Mouse (Mus musculus) layer of hippocampus, adult 8-10 months (tissue): ENCODE measurements around the gene Zscan26. TPM values are rescaled to one million over a fixed set of nuclear protein-coding genes. Genes with fewer than 3 reads are reported as not detected.
"Not testable (repeated sequence)": the region's sequence is repeated elsewhere in the genome, so short reads cannot be mapped to it uniquely, and the experiment has no call there.

Experiments
- DNase-seq, 2 experiments: peaks; one replicate each; pipeline ENCODE4 v3.0.0; 2022; ENCODE audit warnings: low spot score in 2 of 2
- total RNA-seq, 4 experiments: library from RNA; stranded (reverse); gene quantifications; 2 replicates each; pipeline ENCODE4 v1.2.4; 2022

Zscan26 gene
- total RNA-seq, 4 experiments from 2014 or later = 50.7 to 68.4 (median 61.0) TPM

GRCm38 (mm10) chr13:21427631-21428030, 25.9 kb downstream of the Zscan26 start:
- no peak for DNase-seq

DNA sequence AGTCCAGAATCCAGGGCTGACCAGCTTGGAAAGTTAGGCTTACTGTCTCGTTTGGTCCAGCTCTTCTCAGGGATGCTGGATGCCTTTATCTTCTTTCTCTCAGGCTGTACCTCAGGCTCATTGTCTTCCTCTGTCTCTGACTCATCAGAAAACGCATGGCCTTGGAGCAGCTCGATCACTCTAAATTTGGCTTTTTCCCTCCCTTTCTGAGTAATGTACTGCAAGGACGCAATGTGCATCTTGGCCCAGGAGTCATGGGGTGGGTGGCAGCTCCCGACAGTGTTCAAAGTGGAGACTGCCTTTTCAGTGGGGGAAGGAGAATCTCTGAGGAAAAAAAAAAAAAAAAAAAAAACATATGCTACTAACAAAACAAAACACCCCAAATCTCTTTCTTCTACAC, 30.2 kb downstream of the Zscan26 start:
- DNase-seq = no peak

GRCm38 (mm10) chr13:21418865-21419264, 34.7 kb downstream of the Zscan26 start:
- no peak for DNase-seq

GRCm38 (mm10) chr13:21417298-21418010, 36.1 kb downstream of the Zscan26 start:
- no peak for DNase-seq

- DNase-seq = no peak
Measured at GRCm38 (mm10) chr13:21415750-21416149, 37.8 kb downstream of the Zscan26 start.

DNA sequence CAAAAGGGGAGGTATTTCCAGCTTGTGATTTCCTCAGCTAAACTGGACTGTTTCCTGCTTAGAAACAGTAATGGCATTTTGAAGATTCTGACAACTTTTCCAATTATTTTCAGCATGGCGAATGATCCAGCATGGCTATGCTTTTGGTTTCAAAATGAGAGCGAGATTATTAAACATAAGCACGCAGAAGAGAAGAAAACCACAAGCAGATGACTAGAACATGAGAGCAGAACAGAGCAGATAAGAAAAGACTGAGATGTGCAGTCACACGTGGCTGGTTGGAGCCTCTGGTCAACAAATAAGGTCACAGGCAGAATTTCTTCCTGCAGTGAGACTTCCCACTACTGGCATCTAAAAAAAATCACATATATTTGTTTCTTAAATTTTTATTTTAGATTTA, 38.3 kb downstream of the Zscan26 start:
- no peak for DNase-seq

DNA sequence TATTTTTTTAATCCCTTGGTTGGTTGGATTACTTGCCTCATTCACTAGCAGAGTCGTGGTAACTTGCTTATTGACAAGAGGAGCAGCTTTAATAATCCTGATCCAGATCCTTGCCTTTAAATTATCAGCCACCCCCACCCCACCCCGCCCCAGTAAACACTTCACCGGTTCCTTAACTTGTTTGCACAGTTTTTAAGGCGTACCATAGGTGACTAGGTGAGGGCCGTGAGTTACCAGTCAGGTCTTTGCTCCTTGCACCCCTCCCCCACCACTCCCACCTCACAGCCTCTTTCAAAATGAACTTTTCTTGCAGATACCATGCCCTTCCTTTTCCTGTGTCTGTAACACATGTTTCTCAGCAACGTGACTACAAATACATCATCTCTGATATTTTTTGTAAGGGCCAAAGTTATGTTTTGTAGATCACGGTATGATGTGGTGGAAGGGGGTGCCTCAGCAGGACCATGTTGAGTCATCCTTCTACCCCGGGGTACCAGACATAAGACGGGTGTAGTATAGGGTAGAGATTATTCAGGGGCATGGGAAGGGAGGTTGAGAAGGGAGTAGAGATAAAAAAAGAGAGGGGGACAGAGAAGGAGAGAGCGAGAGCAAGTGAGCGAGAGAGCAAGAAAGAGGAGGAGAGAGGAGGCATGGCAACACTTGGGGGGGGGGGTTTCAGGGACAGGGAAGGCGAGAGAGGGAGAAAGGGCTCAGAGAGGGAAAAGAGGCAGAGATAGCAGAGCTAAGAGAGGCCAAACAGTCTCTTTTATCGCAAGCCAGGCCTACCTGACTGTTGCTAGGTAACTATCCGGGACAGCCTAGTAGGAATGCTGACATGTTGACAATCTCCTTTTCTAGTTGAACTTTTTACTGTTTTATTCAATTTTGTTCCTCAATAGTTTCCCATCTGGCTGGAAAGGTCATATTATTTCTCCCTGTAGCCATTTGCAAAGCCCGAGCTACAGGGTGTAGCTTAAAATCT, 39.0 kb downstream of the Zscan26 start:
- no peak for DNase-seq

GRCm38 (mm10) chr13:21408805-21409459, 44.6 kb downstream of the Zscan26 start:
- no peak for DNase-seq

DNA sequence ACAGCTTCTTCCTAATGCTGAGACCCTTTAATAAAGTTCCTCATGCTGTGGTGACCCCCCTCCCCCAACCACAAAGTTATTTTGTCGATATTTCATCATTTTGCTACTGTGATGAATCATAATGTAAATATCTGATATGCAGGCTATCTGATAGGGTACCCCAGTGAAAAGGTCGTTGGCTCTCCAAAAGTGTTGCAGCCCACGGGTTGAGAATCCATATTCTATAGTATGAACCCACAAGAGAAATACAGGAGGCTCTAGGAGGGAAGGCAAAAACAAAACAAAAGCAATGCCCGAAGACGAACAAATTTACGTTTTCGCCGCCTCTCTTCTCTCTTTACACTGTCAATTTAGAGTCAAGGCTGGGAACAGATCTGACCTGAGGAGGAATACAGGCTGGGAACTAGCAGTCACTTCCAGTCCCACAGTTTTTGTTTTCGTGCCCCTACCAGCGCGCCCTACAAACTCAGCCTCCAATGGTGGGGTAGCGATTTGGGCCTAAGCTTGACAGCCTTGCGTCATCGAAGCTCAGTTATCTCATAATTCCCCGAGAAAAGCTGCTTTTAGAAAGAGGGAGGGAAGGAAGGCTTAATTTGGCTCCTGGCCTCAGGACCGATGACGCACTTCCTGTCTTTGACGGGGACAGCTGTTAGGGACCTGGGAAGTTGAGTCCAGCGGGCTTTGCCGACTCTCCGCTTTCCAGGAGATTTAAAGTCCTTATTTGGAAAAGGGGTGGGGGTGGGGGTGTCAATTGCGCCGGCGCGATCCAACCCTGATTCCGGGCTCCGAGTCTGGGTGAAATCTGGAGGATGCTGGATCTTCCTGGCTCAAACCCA, 45.3 kb downstream of the Zscan26 start:
- DNase-seq = peak; percentile 91

- no peak for DNase-seq
Measured at GRCm38 (mm10) chr13:21407341-21407740, 46.2 kb downstream of the Zscan26 start.

DNA sequence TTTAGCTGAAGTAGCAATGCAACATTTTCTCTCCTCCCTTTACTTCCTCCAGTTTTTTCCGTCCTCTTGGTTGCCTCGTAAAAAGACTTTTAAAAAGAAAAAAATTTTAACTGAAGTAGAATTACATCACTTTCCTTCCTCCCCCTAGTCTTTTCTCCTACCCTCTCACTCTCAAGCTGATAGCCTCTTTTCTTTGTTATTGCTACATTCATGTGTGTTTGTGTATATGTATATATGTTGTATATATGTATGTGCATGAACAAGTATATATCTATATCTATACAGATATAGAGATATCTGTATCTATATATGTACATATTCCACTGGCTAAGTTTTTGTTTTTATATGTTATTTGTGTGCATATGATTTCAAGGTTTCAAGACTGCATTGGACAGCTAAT, 50.7 kb downstream of the Zscan26 start:
- no peak for DNase-seq

- peak; percentile 58 to 78 for DNase-seq
Measured at GRCm38 (mm10) chr13:21402287-21402846, 51.2 kb downstream of the Zscan26 start, which contains the start of gene Zkscan3. Gene Zkscan3 (minus strand): TSS chr13:21402755.

GRCm38 (mm10) chr13:21401636-21402286, 51.8 kb downstream of the Zscan26 start:
- no peak for DNase-seq

- no peak for DNase-seq
Measured at GRCm38 (mm10) chr13:21401166-21401565, 52.4 kb downstream of the Zscan26 start.

DNA sequence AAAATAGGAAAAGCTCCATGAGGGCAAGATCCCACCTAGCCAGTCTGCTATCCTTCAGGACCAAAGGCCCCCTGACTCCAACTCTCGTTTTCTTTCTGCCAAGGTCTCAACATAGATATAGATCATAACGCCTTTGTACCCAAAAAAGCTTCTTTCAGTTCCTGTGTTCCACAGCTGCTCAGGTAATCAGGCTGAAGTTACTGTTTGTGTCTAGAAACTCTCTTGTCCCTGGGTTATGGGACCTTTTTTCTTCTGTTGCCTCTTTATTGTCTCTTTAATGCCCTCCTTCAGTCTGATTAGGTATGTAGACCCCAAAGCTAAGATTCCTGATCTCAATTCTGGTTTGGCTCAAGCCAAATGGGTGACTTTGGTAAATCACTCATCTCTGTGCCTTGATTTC, 56.0 kb downstream of the Zscan26 start:
- no peak for DNase-seq

- not testable (repeated sequence) for DNase-seq
Measured at GRCm38 (mm10) chr13:21396048-21396447, 57.5 kb downstream of the Zscan26 start.

DNA sequence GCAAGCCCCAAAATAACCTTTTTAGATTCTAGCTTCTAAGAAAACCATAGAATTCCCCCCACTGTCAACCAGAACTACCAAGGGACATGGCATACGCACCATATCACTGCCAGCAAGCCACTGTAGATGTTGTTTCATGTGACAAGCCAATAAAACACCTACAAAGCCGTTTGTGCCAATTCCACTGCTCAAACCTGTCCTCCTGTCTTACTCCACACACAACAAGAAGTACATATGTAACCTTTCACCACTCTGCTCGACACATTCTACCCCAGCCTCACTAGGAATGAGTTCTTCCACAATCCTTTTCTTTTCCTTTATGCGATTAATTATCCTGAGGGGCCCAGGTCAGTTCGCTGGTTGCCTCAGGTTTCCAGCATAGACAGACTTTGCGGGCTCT, 57.9 kb downstream of the Zscan26 start:
- no peak for DNase-seq

DNA sequence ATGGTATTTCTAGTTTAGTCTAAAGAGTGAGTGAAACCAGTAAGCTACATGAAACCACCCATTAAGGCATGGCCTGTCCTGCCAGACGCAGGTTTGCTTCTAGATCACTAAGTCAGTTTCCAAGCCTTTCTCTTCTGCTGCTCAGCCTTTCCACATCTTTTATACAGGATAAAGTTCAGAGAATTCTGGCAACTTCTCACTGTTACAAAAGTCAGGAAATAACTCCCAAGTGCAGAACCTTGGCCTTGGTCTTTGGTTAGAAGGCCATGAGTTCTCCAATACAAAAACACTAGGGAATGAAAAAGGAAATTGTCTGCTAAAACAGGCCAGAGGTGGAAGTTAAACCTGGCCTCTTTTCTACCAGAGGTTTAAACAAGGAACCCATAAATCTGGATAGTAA, 58.3 kb downstream of the Zscan26 start:
- DNase-seq = no peak
